Mouse (Mus musculus) limb, embryonic 14.5 days (tissue): ENCODE data around the gene Ager. TPM values are rescaled to one million over a fixed set of nuclear protein-coding genes. Genes with fewer than 3 reads are reported as not detected.

Experiments used
- ATAC-seq: fragments of 200-750 bp; cut with Nextera tagmentation; 2 replicates; pipeline ENCODE4 v1.8.0; 2017; ENCODE audit warnings: low read depth, moderate number of reproducible peaks, moderate TSS enrichment; ENCODE audit not compliant: low FRiP score
- DNase-seq: peaks from one replicate; pipeline ENCODE4 v3.0.0-alpha.2; 2015; ENCODE audit warnings: low spot score
- H3K27ac ChIP-seq: fragments of 300-500 bp; sonication (generic); replicated peaks from 2 replicates; pipeline ENCODE4 v1.5.1; 2014; ENCODE audit warnings: low read depth, mild to moderate bottlenecking, low read length, moderate library complexity, mixed read lengths
- H3K27me3 ChIP-seq: fragments of 300-500 bp; sonication (generic); 2 replicates; pipeline ENCODE4 v1.6.1; 2014; ENCODE audit warnings: low read length, mixed read lengths; ENCODE audit not compliant: control insufficient read depth, insufficient read depth
- H3K36me3 ChIP-seq: fragments of 300-500 bp; sonication (generic); 2 replicates; pipeline ENCODE4 v1.6.1; 2014; ENCODE audit warnings: mild to moderate bottlenecking, low read length, moderate library complexity, mixed read lengths; ENCODE audit not compliant: control insufficient read depth, insufficient read depth
- H3K4me1 ChIP-seq: fragments of 300-500 bp; sonication (generic); 2 replicates; pipeline ENCODE4 v1.6.1; 2014; ENCODE audit warnings: antibody characterized with exemption, low read length, mixed read lengths; ENCODE audit not compliant: control insufficient read depth, insufficient read depth
- H3K4me2 ChIP-seq: fragments of 300-500 bp; sonication (generic); replicated peaks from 2 replicates; pipeline ENCODE4 v1.6.1; 2014; ENCODE audit warnings: low read depth, mild to moderate bottlenecking, low read length, moderate library complexity; ENCODE audit not compliant: severe bottlenecking
- H3K4me3 ChIP-seq: fragments of 300-500 bp; sonication (generic); replicated peaks from 2 replicates; pipeline ENCODE4 v1.5.1; 2014; ENCODE audit warnings: low read length
- H3K9ac ChIP-seq: fragments of 300-500 bp; sonication (generic); 2 replicates; pipeline ENCODE4 v1.6.1; 2014; ENCODE audit warnings: mild to moderate bottlenecking, low read depth, low read length, moderate library complexity; ENCODE audit not compliant: severe bottlenecking
- H3K9me3 ChIP-seq: fragments of 300-500 bp; sonication (generic); 2 replicates; pipeline ENCODE4 v1.6.1; 2016; ENCODE audit warnings: low read length; ENCODE audit not compliant: control insufficient read depth
- POLR2A ChIP-seq: fragments of 200-500 bp; IDR thresholded peaks from 2 replicates; pipeline ENCODE4 v1.8.0; 2012; ENCODE audit warnings: inconsistent platforms, mild to moderate bottlenecking, moderate library complexity, borderline replicate concordance; ENCODE audit not compliant: insufficient read depth, insufficient read length; ENCODE audit errors: extremely low read depth
- WGBS: fragments of 180-500 bp; shearing (Covaris S2); extraction: QIAGEN DNeasy Blood & Tissue Kit; methylation state at CpG from one replicate; pipeline ENCODE4 v1.1.7; 2014; 5-methylcytosine and 5-hydroxymethylcytosine counted together
- polyA plus RNA-seq, 2 experiments: library from polyadenylated mRNA; depleted of rRNA in 1 of 2; stranded (reverse) in 1 of 2; unstranded in 1 of 2; fragments of >200 nt; fragmentation: Nextera tagmentation in 1 of 2; extraction: Ambion mirVana in 1 of 2; gene quantifications; 2 replicates each; pipeline versions ENCODE4 v1.2.1 to v1.2.3; 2012 to 2014

Gene Ager
- polyA plus RNA-seq, 2 experiments, result 2.1 to 12.2 TPM

GRCm38 (mm10) chr17:34587814-34588213 lies 9.8 kb upstream of the Ager start:
- 4% methylated on average over 19 of the region's 19 CpGs for WGBS
- DNase-seq (no peak), ATAC-seq (0 out of 2 replicates have a peak, but pooled peaks have one; percentile 0)
- Histone ChIP-seq H3K4me2 (peak overlapping the region; percentile 98), H3K36me3 (no peaks in the 10 kb centered on the region), H3K27me3 (no peaks in the 10 kb centered on the region), H3K27ac (peak overlapping the region; percentile 95), H3K4me3 (peak overlapping the region; percentile 75), H3K9me3 (no peaks in the 10 kb centered on the region), H3K9ac (peak overlapping the region; percentile 90), H3K4me1 (peaks cover 40% of the 10 kb centered on the region)
- TF ChIP-seq POLR2A, result no peak

GRCm38 (mm10) chr17:34588767-34589166 lies 8.9 kb upstream of the Ager start:
- no peak for TF ChIP-seq POLR2A
- ATAC-seq (no peak), DNase-seq (no peak)
- Histone ChIP-seq H3K27ac (no peak overlapping the region), H3K4me3 (no peak overlapping the region; the same call in 1 of the 2 replicates), H3K36me3 (no peaks in the 10 kb centered on the region; the same call in 1 of the 2 replicates), H3K27me3 (no peaks in the 10 kb centered on the region), H3K9ac (no peak overlapping the region), H3K4me1 (peaks cover 46% of the 10 kb centered on the region), H3K4me2 (no peak overlapping the region; the same call in 1 of the 2 replicates), H3K9me3 (no peaks in the 10 kb centered on the region)
- 33% methylated on average over 3 of the region's 3 CpGs for WGBS

- Histone ChIP-seq H3K36me3 (peaks cover 4% of the 10 kb centered on the region), H3K4me3 (no peak overlapping the region), H3K9me3 (no peaks in the 10 kb centered on the region), H3K4me1 (peaks cover 50% of the 10 kb centered on the region), H3K4me2 (no peak overlapping the region; the same call in 1 of the 2 replicates), H3K27me3 (no peaks in the 10 kb centered on the region), H3K27ac (peak overlapping the region; percentile 48; the same call in 1 of the 2 replicates), H3K9ac (no peak overlapping the region)
- DNase-seq (no peak), ATAC-seq (no peak)
- WGBS, result 28% methylated on average over 7 of the region's 7 CpGs
- no peak for TF ChIP-seq POLR2A
Observed at GRCm38 (mm10) chr17:34589206-34589605, 8.5 kb upstream of the Ager start.

- peaks cover 53% of the 10 kb centered on the region for H3K4me1 ChIP-seq
- no peaks in the 10 kb centered on the region for H3K9me3 ChIP-seq
- peak within 1 kb of the TSS; percentile 96 for H3K4me2 ChIP-seq
- peak within 1 kb of the TSS; percentile 48; the same call in 1 of the 2 replicates for H3K27ac ChIP-seq
- DNase-seq (no peak), ATAC-seq (no peak)
- H3K27me3 ChIP-seq, result no peaks in the 10 kb centered on the region
- no peak for TF ChIP-seq POLR2A
- no peak within 1 kb of the TSS for H3K9ac ChIP-seq
- peaks cover 9% of the 10 kb centered on the region for H3K36me3 ChIP-seq
- WGBS, result 9% methylated on average over 5 of the region's 7 CpGs
- no peak within 1 kb of the TSS; the same call in 1 of the 2 replicates for H3K4me3 ChIP-seq
Observed at GRCm38 (mm10) chr17:34589681-34590101, 8.0 kb upstream of the Ager start, which contains the start of gene Gpsm3. Gene Gpsm3 (plus strand): TSS chr17:34589806.

- Histone ChIP-seq H3K4me3 (no peak overlapping the region; the same call in 1 of the 2 replicates), H3K4me1 (peaks cover 53% of the 10 kb centered on the region), H3K9me3 (no peaks in the 10 kb centered on the region), H3K4me2 (peak overlapping the region; percentile 96), H3K27me3 (no peaks in the 10 kb centered on the region), H3K36me3 (peaks cover 16% of the 10 kb centered on the region), H3K9ac (no peak overlapping the region), H3K27ac (no peak overlapping the region)
- 74% methylated on average over 15 of the region's 15 CpGs for WGBS
- no peak for TF ChIP-seq POLR2A
- no peak for DNase-seq
- no peak for ATAC-seq
Observed at GRCm38 (mm10) chr17:34590154-34590987, 7.3 kb upstream of the Ager start.
